Mouse (Mus musculus): ENCODE results near the gene Sfxn1. TPM values are rescaled to one million over a fixed set of nuclear protein-coding genes. Genes with fewer than 3 reads are reported as not detected.
A peak's percentile ranks its signal among the peaks of the same experiment; 100 is the strongest.

Sfxn1 gene
- total and polyA plus RNA-seq, 2 experiments from 2014 or later: 81.8 to 137 TPM

DNA sequence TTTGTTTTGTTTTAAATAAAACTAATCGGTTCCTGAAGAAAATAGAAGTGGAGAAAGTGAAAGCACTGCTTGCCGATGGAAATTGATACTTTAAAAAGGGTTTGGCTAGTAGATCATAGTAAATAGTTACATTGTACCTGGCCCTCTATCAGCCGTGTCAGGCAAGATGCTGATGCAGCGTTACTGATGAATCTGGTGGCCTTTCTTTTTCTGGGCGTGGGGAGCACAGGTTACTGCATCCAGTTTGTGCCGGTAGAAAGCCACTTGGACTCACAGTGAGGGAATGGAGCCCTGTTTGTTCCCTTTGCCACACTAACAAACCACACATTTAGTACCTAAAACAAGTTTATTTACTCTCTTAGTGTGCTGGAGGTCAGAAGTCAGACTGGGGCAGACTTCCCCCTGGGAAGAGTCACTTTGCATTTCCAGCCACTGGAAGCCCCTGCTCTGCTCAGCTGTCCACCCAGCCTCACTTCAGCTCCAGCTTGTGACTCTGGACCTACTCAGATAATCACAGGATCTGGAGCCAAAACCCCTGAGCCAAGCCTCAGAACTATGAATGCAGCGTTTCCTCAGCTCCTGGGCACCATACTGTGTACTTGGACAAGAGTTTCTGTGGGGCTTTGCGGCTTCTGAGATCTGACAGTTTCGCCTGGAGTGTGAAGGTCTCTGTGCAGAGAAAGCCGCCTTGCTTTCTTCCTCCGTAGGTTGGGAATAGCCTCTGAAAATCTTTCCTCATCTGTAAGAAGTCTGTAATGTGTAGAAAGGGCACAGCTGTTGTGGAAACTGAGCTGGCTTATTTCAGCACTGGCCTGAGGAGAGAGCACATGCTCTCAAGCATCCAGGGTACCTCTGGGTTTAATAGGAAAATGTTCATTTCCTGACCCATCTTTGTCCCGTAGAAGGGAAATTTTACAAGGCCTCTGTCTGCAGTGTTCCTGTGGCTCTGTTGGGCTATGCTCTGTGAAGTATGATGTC is 8.4 kb downstream of the Sfxn1 start:
- no peak overlapping the region for H3K4me3 ChIP-seq (ENCODE audit: low read depth, low read length)
- peak; percentile 66 for DNase-seq (ENCODE audit: low spot score)
- no peaks in the 10 kb centered on the region for H3K27me3 ChIP-seq (ENCODE audit: insufficient read depth, low read length)
- H3K4me2 ChIP-seq (ENCODE audit: low read depth, low read length, poor library complexity, severe bottlenecking): no peak overlapping the region
- H3K9me3 ChIP-seq (ENCODE audit: low read length): no peaks in the 10 kb centered on the region
- H3K9ac ChIP-seq (replicated peaks; ENCODE audit: low read length, poor library complexity, severe bottlenecking): no peak overlapping the region
- no peak for ATAC-seq (ENCODE audit: low FRiP score)
- no peaks in the 10 kb centered on the region for H3K36me3 ChIP-seq (ENCODE audit: insufficient read depth, low read length)
- H3K27ac ChIP-seq (ENCODE audit: low read depth, low read length): no peak overlapping the region
- no peaks in the 10 kb centered on the region for H3K4me1 ChIP-seq (ENCODE audit: insufficient read depth, low read length)
- TF ChIP-seq CTCF (IDR thresholded peaks at IDR 0.05): no peak
- 71% methylated on average over 12 of the region's 12 CpGs for WGBS

DNA sequence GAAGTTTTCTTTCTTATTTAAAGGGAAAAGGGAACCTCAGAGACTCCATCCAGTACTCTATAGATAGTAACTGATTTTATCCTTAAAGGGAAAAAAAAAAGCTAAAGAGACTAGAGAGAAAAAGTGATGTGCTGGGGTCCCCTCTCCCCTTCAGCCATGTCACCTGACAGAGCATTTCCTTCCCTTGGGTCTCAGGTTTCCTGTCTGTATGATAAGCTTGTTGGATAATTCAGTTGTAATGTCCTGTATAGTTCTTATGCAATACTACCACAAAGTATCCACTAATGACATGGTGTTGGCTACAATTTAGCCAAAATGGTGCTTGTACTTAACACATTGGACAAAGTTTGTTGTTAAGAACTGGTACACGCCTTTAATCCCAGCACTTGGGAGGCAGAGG is 9.1 kb downstream of the Sfxn1 start:
- no peak overlapping the region for H3K9ac ChIP-seq (replicated peaks; ENCODE audit: low read length, poor library complexity, severe bottlenecking)
- no peaks in the 10 kb centered on the region for H3K9me3 ChIP-seq (ENCODE audit: low read length)
- no peaks in the 10 kb centered on the region for H3K27me3 ChIP-seq (ENCODE audit: insufficient read depth, low read length)
- no peak overlapping the region for H3K4me2 ChIP-seq (ENCODE audit: low read depth, low read length, poor library complexity, severe bottlenecking)
- 94% methylated on average over 1 of the region's 1 CpGs for WGBS
- no peaks in the 10 kb centered on the region for H3K4me1 ChIP-seq (ENCODE audit: insufficient read depth, low read length)
- H3K27ac ChIP-seq (ENCODE audit: low read depth, low read length): no peak overlapping the region
- TF ChIP-seq CTCF (IDR thresholded peaks at IDR 0.05): no peak
- H3K4me3 ChIP-seq (ENCODE audit: low read depth, low read length): no peak overlapping the region
- ATAC-seq (ENCODE audit: low FRiP score) (no peak), DNase-seq (ENCODE audit: low spot score) (no peak)
- no peaks in the 10 kb centered on the region for H3K36me3 ChIP-seq (ENCODE audit: insufficient read depth, low read length)

DNA sequence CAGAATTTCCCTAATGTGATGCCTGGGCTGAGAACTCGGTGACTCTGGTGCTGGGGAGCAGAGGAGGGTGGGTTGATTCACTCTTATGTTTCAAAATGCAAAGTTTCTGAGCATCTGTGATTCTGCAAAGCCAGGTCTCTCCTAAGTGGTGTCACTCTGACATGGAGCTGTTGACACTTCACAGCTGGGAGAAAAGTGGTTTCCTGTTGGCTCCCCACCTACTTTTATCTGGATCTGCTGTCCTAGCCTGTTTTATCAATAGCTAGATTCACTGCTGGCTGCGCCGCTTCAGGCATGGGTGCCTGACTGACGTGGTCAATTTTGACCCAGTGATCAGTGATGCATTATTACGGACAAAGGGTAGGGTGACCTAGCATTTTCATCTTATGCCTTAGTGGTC is 11.3 kb downstream of the Sfxn1 start:
- H3K36me3 ChIP-seq (ENCODE audit: insufficient read depth, low read length): peaks cover 11% of the 10 kb centered on the region
- no peak overlapping the region for H3K9ac ChIP-seq (replicated peaks; ENCODE audit: low read length, poor library complexity, severe bottlenecking)
- no peak overlapping the region for H3K4me3 ChIP-seq (ENCODE audit: low read depth, low read length)
- ATAC-seq (ENCODE audit: low FRiP score) (no peak), DNase-seq (ENCODE audit: low spot score) (no peak)
- H3K4me2 ChIP-seq (ENCODE audit: low read depth, low read length, poor library complexity, severe bottlenecking): no peak overlapping the region
- H3K9me3 ChIP-seq (ENCODE audit: low read length): no peaks in the 10 kb centered on the region
- H3K27ac ChIP-seq (ENCODE audit: low read depth, low read length): no peak overlapping the region
- WGBS: 80% methylated on average over 5 of the region's 5 CpGs
- no peak for TF ChIP-seq CTCF (IDR thresholded peaks at IDR 0.05)
- no peaks in the 10 kb centered on the region for H3K4me1 ChIP-seq (ENCODE audit: insufficient read depth, low read length)
- no peaks in the 10 kb centered on the region for H3K27me3 ChIP-seq (ENCODE audit: insufficient read depth, low read length)

DNA sequence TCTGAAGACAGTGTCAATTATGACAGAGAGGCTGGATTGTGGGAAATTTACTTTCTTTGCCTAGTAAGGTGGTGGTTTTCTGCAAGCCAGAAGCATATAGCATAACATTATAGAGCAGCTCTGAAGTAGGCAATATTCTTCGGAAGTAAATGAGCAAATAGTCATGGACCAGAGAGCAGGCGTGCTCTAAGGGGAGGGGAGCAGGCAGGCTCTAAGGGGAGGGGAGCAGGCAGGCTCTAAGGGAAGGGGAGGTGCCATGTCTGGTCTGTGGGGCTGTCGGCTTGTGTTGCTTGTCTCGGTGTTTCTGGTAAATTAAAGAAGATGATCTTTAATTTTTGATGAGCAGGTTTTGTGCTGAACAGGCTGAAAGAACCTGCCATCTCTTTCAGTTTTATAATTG is 12.5 kb downstream of the Sfxn1 start:
- H3K4me2 ChIP-seq (ENCODE audit: low read depth, low read length, poor library complexity, severe bottlenecking): no peak overlapping the region
- H3K4me1 ChIP-seq (ENCODE audit: insufficient read depth, low read length): no peaks in the 10 kb centered on the region
- H3K4me3 ChIP-seq (ENCODE audit: low read depth, low read length): no peak overlapping the region
- no peaks in the 10 kb centered on the region for H3K9me3 ChIP-seq (ENCODE audit: low read length)
- H3K9ac ChIP-seq (replicated peaks; ENCODE audit: low read length, poor library complexity, severe bottlenecking): no peak overlapping the region
- peaks cover 16% of the 10 kb centered on the region for H3K36me3 ChIP-seq (ENCODE audit: insufficient read depth, low read length)
- no peak overlapping the region for H3K27ac ChIP-seq (ENCODE audit: low read depth, low read length)
- TF ChIP-seq CTCF (IDR thresholded peaks at IDR 0.05): no peak
- DNase-seq (ENCODE audit: low spot score) (peak; percentile 10), ATAC-seq (ENCODE audit: low FRiP score) (no peak)
- no peaks in the 10 kb centered on the region for H3K27me3 ChIP-seq (ENCODE audit: insufficient read depth, low read length)
- WGBS: 29% methylated on average over 4 of the region's 4 CpGs

DNA sequence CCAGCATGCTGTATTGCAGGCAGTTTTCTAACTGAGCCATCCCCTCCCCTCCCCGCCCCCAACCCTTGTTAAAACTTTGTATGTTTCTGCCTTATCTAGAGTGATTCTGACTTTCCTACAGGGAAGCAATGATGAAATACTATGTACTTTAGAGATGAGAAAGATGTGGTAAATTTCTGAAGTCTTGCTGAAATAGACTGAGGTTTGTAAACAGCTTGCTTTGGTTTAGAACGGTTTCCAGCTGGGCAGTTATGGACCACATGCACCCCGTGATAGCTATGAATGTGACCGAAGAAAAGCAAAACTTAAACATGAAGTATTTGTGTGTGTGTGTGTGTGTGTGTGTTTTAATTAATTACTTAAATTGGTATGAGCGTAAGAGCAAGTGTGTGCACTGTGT is 13.2 kb downstream of the Sfxn1 start:
- Histone ChIP-seq H3K27ac (ENCODE audit: low read depth, low read length) (no peak overlapping the region), H3K36me3 (ENCODE audit: insufficient read depth, low read length) (peaks cover 21% of the 10 kb centered on the region), H3K27me3 (ENCODE audit: insufficient read depth, low read length) (no peaks in the 10 kb centered on the region), H3K9ac (replicated peaks; ENCODE audit: low read length, poor library complexity, severe bottlenecking) (no peak overlapping the region), H3K9me3 (ENCODE audit: low read length) (no peaks in the 10 kb centered on the region), H3K4me3 (ENCODE audit: low read depth, low read length) (no peak overlapping the region), H3K4me2 (ENCODE audit: low read depth, low read length, poor library complexity, severe bottlenecking) (no peak overlapping the region), H3K4me1 (ENCODE audit: insufficient read depth, low read length) (no peaks in the 10 kb centered on the region)
- WGBS: 89% methylated on average over 5 of the region's 5 CpGs
- DNase-seq (ENCODE audit: low spot score): no peak
- no peak for ATAC-seq (ENCODE audit: low FRiP score)
- TF ChIP-seq CTCF (IDR thresholded peaks at IDR 0.05): no peak

DNA sequence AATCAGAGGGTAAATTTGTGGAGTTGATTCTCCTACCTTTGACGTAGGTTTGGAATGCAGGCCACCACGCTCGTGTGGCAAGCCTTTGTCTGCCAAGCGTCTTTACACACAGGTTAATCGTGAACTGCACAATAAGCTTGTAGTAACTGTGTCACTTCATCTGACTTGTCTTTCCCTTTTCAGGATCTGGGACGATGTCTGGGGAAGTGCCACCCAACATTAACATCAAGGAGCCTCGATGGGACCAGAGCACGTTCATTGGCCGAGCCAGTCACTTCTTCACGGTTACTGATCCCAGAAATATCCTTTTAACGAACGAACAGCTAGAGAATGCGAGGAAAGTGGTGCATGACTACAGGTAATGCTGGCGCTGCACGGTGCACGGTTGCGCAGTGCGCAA is 13.6 kb downstream of the Sfxn1 start:
- peaks cover 23% of the 10 kb centered on the region for H3K36me3 ChIP-seq (ENCODE audit: insufficient read depth, low read length)
- no peaks in the 10 kb centered on the region for H3K9me3 ChIP-seq (ENCODE audit: low read length)
- ATAC-seq (ENCODE audit: low FRiP score): no peak
- 85% methylated on average over 18 of the region's 18 CpGs for WGBS
- H3K27ac ChIP-seq (ENCODE audit: low read depth, low read length): no peak overlapping the region
- H3K4me3 ChIP-seq (ENCODE audit: low read depth, low read length): no peak overlapping the region
- H3K9ac ChIP-seq (replicated peaks; ENCODE audit: low read length, poor library complexity, severe bottlenecking): no peak overlapping the region
- no peak for DNase-seq (ENCODE audit: low spot score)
- TF ChIP-seq CTCF (IDR thresholded peaks at IDR 0.05): no peak
- no peaks in the 10 kb centered on the region for H3K27me3 ChIP-seq (ENCODE audit: insufficient read depth, low read length)
- H3K4me2 ChIP-seq (ENCODE audit: low read depth, low read length, poor library complexity, severe bottlenecking): no peak overlapping the region
- no peaks in the 10 kb centered on the region for H3K4me1 ChIP-seq (ENCODE audit: insufficient read depth, low read length)
